Mouse (Mus musculus): ENCODE data around the gene Olfr273.
"Not testable (repeated sequence)": the region's sequence is repeated elsewhere in the genome, so short reads cannot be mapped to it uniquely, and the experiment has no call there.

The Olfr273 gene

DNA sequence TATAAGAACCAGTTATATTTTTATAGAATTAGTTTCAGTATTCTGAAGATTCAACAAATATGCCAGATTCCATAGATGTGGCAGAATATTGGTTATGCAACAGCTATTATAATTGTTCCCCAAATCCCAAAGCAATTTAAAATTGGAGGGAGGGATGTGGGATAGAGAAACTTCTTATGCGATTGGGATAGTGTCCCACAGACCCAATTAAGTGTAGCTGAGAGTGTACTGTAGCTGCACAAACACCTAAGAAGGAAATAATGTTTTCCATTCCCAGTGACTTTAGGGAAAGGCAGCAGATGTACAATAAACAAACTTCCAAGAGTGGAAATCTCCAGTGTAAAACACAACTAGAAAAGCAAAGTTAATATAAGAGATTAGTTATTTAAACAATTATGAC lies at the start of gene Olfr273:
TSS of gene Olfr273 (minus strand) at position 101 of the 400 bp plus-strand sequence.
- DNase-seq (ENCODE audit: low spot score): no peak

DNA sequence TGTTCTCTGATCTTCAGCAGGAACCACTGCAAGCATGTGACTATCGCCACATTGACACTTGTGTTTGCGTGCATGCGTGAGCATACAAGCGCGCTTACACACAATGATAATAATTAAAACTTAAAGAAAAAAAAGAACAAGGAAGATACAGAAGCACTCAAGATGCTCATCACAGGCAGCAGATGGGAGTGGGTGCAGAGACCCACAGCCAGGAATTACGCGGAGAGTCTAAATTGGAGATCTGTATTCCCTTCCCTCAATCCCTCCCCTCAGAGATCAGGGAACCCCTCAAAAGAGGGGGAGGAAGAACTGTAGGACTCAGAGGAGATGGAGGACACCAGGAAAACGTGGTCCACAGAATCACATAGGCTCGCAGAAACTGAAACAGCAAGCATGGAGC lies 5.1 kb upstream of the Olfr273 start:
- DNase-seq (ENCODE audit: low spot score): no peak

DNA sequence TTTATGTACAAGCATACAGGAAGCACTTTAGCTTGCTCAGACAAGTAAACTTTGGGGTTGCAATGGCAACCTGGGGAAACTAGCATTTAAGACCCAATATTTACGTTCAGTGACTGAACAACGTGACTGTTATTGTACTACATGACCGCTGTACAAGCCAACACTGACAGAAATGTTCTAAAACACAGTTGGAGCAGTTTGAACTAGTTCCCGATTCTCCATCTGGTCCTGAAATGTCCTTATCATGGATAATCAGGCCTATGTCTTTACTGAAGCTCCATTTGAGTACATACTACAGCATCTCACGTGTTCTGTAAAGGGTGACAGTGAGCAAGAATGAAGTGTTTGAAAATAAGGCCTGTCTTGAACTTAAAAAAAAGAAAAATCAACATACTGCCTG lies 9.4 kb downstream of the Olfr273 start:
- no peak for DNase-seq (ENCODE audit: low spot score)

DNA sequence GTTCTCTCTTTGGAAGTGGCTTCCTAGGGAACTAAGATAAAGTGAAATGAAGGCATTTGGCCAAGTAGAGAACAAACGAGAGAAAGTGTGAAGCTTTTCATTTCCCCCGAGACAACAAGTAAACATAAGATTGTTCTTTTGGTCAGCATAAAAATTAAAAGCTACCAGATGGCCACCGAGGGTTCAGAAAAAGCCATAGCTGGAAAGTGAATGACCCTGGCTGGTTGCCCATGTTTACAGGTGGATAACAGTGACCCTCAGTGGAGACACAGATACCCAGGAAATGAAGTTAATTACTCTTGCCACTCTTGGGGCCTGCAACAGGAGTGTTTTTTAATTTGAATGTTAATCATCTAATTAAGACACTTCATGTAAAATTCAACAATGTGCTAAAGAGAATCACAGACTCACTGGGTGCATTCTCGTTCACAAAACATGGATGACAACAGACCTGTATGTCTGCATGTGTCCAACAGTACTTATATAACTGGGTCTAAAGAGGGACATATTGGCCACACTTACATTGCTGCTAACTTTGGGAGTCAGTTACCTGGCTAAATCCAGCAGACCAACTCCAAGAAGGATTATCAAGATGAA lies 9.9 kb downstream of the Olfr273 start:
- no peak for DNase-seq (ENCODE audit: low spot score)

DNA sequence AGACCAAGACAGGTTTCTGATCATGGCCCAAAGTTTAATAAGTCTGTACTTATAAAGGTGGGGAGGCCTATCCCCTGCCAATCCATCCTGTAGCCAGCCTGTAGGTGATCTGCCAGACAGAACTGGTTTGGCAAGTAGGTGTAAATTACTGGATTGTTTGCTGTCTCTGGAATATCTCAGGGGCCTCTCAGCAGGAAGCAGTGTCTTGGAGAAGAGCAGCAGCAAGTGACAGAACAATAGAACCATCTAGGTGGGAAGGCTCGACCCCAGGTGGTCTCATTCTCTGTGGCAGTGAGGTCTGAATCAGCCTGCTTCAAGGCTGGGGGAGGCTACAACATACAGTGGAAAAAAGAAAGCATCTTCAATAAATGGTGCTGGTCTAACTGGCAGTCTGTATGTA lies 13.6 kb downstream of the Olfr273 start:
- DNase-seq (ENCODE audit: low spot score): not testable (repeated sequence)

DNA sequence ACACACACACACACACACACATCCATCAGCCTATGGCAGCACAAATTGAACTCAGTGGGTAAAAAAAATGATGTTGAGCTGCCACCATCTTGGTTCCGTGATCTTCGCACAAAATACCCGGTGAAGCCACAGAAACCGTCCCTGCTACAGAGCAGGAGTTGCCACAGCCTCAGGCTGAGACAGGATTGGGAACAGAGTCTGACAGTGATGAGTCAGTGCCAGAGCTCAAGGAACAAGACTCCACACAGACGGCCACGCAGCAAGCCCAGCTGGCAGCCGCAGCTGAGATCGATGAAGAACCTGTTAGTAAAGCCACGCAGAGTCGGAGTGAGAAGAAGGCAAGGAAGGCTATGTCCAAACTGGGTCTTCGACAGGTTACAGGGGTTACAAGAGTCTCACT lies 37.7 kb downstream of the Olfr273 start:
- no peak for DNase-seq (ENCODE audit: low spot score)

DNA sequence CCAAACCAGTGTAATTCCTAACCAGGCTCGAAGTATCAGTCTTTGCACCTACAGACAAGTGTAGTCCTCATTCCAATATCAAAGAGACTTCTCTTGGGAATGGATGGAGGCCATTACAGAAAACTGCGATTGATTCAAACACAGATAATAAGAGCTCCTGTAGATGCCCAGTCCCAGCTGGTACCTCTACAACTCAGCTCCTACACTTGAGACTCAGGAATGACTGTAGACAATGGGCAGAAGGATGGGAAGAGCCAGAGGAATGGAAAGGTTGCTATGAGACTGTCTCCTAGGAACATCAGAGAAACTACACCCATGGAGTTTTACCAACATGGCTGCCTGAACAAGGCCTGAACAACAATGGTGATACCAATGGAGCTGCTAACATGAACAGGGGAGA lies 44.7 kb downstream of the Olfr273 start, which contains the start of gene Olfr275:
TSS of gene Olfr275 (plus strand) at position 301 of the 400 bp plus-strand sequence.
- no peak for DNase-seq (ENCODE audit: low spot score)

DNA sequence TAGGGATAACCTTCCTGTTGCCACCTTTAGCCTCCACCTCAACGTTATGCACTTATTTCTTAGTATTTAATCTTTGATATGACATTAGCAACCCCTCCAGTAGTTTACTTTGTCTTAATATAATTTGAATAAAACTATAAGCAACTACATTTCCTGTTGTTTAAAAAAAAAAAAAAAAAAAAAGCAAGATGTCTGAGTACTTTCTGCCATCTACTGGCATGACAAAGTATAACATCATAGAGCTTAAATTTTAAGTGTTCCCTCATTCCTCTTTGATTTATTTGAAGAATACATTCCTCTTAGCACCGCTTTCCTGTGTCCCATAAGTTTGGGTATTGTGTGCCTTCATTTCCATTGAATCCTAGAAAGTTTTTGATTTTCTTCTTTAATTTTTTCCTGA lies 47.2 kb downstream of the Olfr273 start:
- DNase-seq (ENCODE audit: low spot score): peak; percentile 34
